Mouse (Mus musculus) monocyte, adult 2 months (primary cell): Measurements from ENCODE around the gene 3110040M04Rik.
A peak's percentile ranks its signal among the peaks of the same experiment; 100 is the strongest.

Source experiments
- DNase-seq, 2 experiments: peaks; one replicate each; pipeline ENCODE4 v3.0.0; 2022; ENCODE audit warnings: low spot score in 2 of 2, low read depth in 1 of 2

3110040M04Rik gene

GRCm38 (mm10) chr1:151233756-151234155, 29.8 kb downstream of the 3110040M04Rik start:
- DNase-seq, result no peak

- no peak for DNase-seq
Observed at GRCm38 (mm10) chr1:151235574-151235973, 31.7 kb downstream of the 3110040M04Rik start.

- no peak for DNase-seq
Observed at GRCm38 (mm10) chr1:151236141-151236930, 32.4 kb downstream of the 3110040M04Rik start.

GRCm38 (mm10) chr1:151237780-151238179, 33.9 kb downstream of the 3110040M04Rik start:
- no peak for DNase-seq

GRCm38 (mm10) chr1:151243332-151243731, 39.4 kb downstream of the 3110040M04Rik start:
- DNase-seq, result no peak

GRCm38 (mm10) chr1:151244013-151244412, 40.1 kb downstream of the 3110040M04Rik start:
- DNase-seq, result no peak

GRCm38 (mm10) chr1:151244761-151245160, 40.8 kb downstream of the 3110040M04Rik start:
- DNase-seq, result no peak

GRCm38 (mm10) chr1:151245165-151245564, 41.2 kb downstream of the 3110040M04Rik start:
- DNase-seq, result no peak

GRCm38 (mm10) chr1:151245846-151246245, 41.9 kb downstream of the 3110040M04Rik start:
- DNase-seq, result no peak

- DNase-seq, result no peak
Observed at GRCm38 (mm10) chr1:151250109-151250508, 46.2 kb downstream of the 3110040M04Rik start.

- peak; percentile 66 to 82 for DNase-seq
Observed at GRCm38 (mm10) chr1:151250529-151251193, 46.7 kb downstream of the 3110040M04Rik start.

- DNase-seq, result no peak
Observed at GRCm38 (mm10) chr1:151251194-151252010, 47.5 kb downstream of the 3110040M04Rik start.
